ENCODE assay signal across 19 mouse cellular contexts in the genomic region with DNA sequence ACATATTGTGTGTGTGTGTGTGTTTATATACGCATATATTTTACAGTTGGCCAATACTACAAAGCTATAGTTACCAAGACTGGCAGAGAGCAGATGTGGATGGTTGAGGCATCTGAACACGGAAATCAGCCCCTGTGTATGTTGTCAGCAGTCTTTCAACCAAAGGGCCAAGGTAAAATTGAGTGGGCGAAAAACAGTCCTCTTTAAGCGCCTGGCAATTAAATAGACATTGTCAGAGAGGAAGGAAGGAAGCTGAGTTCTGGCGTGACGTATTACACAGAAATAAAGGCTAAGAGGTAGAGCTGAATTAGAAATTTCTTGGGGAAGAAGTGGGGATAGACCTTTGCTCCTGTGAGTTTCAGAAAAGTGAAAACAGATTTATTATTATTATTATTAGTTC. TPM values are rescaled to one million over a fixed set of nuclear protein-coding genes. Genes with fewer than 3 reads are reported as not detected.
A peak's percentile ranks its signal among the peaks of the same experiment; 100 is the strongest.
DNase-seq lines count a peak whose midpoint lies in the region; ATAC-seq and TF ChIP-seq lines count a peak whose summit lies in the region.
"Had no signal": no experiment of that assay in that cellular context is flagged by ENCODE, and none has a peak within 500 bp of the region (broad histone marks: within the 10 kb centered on the region; RNA-seq: fewer than 3 reads in every experiment).

No protein-coding gene starts in this region.

- intact Hi-C loops in gastrocnemius, adult 2 months (cut with DNase I): no loop called here

- TF ChIP-seq CTCF in gastrocnemius, adult 2 months (IDR thresholded peaks at IDR 0.05): no peak

- DNase-seq in heart, adult 8-10 months (ENCODE audit: low spot score): no peak
- DNase-seq in CD4-positive helper T cell, adult 2 months (ENCODE audit: low read depth, low spot score): peak; percentile 44
- peak; percentile 47 for DNase-seq in naive thymus-derived CD4-positive, alpha-beta T cell, adult 2 months (ENCODE audit: low read depth)
- no peak for DNase-seq in testis, postnatal 14 days (ENCODE audit: low spot score)
- no peak for DNase-seq in gastrocnemius, adult 2 months
- DNase-seq: adrenal gland, postnatal 10 days; cerebellum, adult 11-12 months; cerebellum, adult 9-10 months; cerebellum, postnatal 25 days; gastrocnemius, postnatal 25 days; heart, postnatal 36 days had no signal

- H3K9ac ChIP-seq in heart, embryonic 11.5 days (ENCODE audit: low read depth, low read length): no peak overlapping the region
- H3K9ac ChIP-seq: embryonic facial prominence, embryonic 12.5 days; forebrain, embryonic 15.5 days; hindbrain, embryonic 12.5 days; intestine, embryonic 15.5 days had no signal

- ATAC-seq in heart, embryonic 11.5 days (replicated peaks; ENCODE audit: insufficient number of reproducible peaks, low FRiP score, low TSS enrichment): no peak
- ATAC-seq in activated CD4-positive, CD25-positive, alpha-beta regulatory T cell, adult 4 months: peak; percentile 19
- ATAC-seq: forebrain, embryonic 15.5 days; hindbrain, embryonic 16.5 days; intestine, embryonic 15.5 days had no signal

- no peak overlapping the region for H3K4me2 ChIP-seq in heart, embryonic 11.5 days
- H3K4me2 ChIP-seq: embryonic facial prominence, embryonic 12.5 days; forebrain, embryonic 15.5 days; hindbrain, embryonic 12.5 days; intestine, embryonic 15.5 days had no signal

- H3K36me3 ChIP-seq in heart, embryonic 11.5 days (ENCODE audit: control insufficient read depth, insufficient read depth, low read length): 0 out of 2 replicates have a peak, but pooled peaks cover 3% of the 10 kb centered on the region
- H3K36me3 ChIP-seq: forebrain, embryonic 15.5 days had no signal

- 65% methylated on average over 6 of the region's 6 CpGs for WGBS in heart, embryonic 11.5 days (ENCODE audit: insufficient replicate concordance)

- H3K27ac ChIP-seq in heart, embryonic 11.5 days (ENCODE audit: low read depth, low read length): 0 out of 2 replicates have a peak overlapping the region, but pooled peaks have one; percentile 25
- H3K27ac ChIP-seq in gastrocnemius, adult 2 months: no peak overlapping the region
- H3K27ac ChIP-seq: embryonic facial prominence, embryonic 12.5 days; forebrain, embryonic 15.5 days; hindbrain, embryonic 12.5 days had no signal

- H3K4me1 ChIP-seq in heart, embryonic 11.5 days (ENCODE audit: control insufficient read depth, insufficient read depth, low read length): peaks cover 79% of the 10 kb centered on the region

- no peak overlapping the region for H3K4me3 ChIP-seq in heart, embryonic 11.5 days (ENCODE audit: low read depth, low read length)
- no peak overlapping the region for H3K4me3 ChIP-seq in gastrocnemius, adult 2 months
- H3K4me3 ChIP-seq: embryonic facial prominence, embryonic 12.5 days; forebrain, embryonic 15.5 days; heart, embryonic 10.5 days; hindbrain, embryonic 12.5 days; intestine, embryonic 15.5 days had no signal

- no peaks in the 10 kb centered on the region for H3K9me3 ChIP-seq in heart, embryonic 11.5 days (replicated peaks; ENCODE audit: control insufficient read depth, low read length)
- H3K9me3 ChIP-seq: embryonic facial prominence, embryonic 12.5 days; forebrain, embryonic 15.5 days; heart, embryonic 10.5 days; hindbrain, embryonic 12.5 days; intestine, embryonic 15.5 days had no signal

- no peaks in the 10 kb centered on the region for H3K27me3 ChIP-seq in heart, embryonic 11.5 days (ENCODE audit: control insufficient read depth, insufficient read depth, low read length)
- H3K27me3 ChIP-seq: embryonic facial prominence, embryonic 12.5 days; forebrain, embryonic 15.5 days; hindbrain, embryonic 12.5 days; intestine, embryonic 15.5 days had no signal

RNA-seq across cellular contexts. Expression of a gene that starts 43.2 kb away (rescaled TPM):
- 9.7 and 11.4 TPM in 2 replicates for polyA plus RNA-seq in heart, embryonic 11.5 days (2014; fragmentation: Nextera tagmentation; extraction: Ambion mirVana)
- total RNA-seq in heart, adult 8-10 months (2022): 10 to 100 TPM; 10.1 to 14.1 (median 12.5) TPM
- 10 to 100 TPM; 15.0 to 16.8 TPM for polyA plus RNA-seq in activated CD4-positive, CD25-positive, alpha-beta regulatory T cell, adult 4 months (2017; shearing (Covaris generic))
- 10 to 100 TPM; 61.7 to 75.3 TPM for total RNA-seq in gastrocnemius, adult 2 months (2021)

Comparison
In these comparisons a context has a peak if more than half of its experiments do, and no peak if none do; other contexts are left out.
1. DNase-seq: peak in CD4-positive helper T cell, adult 2 months (single experiment) and naive thymus-derived CD4-positive, alpha-beta T cell, adult 2 months (single experiment); none in heart, adult 8-10 months (single experiment), testis, postnatal 14 days (single experiment) and gastrocnemius, adult 2 months (single experiment).
2. RNA of a gene that starts 43.2 kb away (total RNA-seq): 61.7 to 75.3 TPM in gastrocnemius, adult 2 months; 10.1 to 14.1 TPM in heart, adult 8-10 months; every median in the first group is over 4 times any median in the second.